Mouse (Mus musculus): ENCODE measurements around the gene Nop10. TPM values are rescaled to one million over a fixed set of nuclear protein-coding genes. Genes with fewer than 3 reads are reported as not detected.

The Nop10 gene
- polyA plus RNA-seq, 1 experiment, result 166 TPM

GRCm38 (mm10) chr2:112236620-112237019 lies 25.1 kb upstream of the Nop10 start:
- TF ChIP-seq POLR2A (IDR thresholded peaks at IDR 0.05; ENCODE audit: low read depth, low read length) (no peak), CTCF (conservative IDR thresholded peaks at IDR 0.05; ENCODE audit: insufficient read depth, insufficient read length, low read depth, low read length) (no peak)
- no peaks in the 10 kb centered on the region for H3K27me3 ChIP-seq (replicated peaks; ENCODE audit: control insufficient read depth, insufficient read depth, low read length)
- WGBS, result 62% methylated on average over 2 of the region's 2 CpGs
- H3K4me3 ChIP-seq (ENCODE audit: insufficient read depth, low read depth, low read length), result no peak overlapping the region
- H3K27ac ChIP-seq (ENCODE audit: insufficient read depth, low read depth, low read length), result no peak overlapping the region
- H3K4me1 ChIP-seq (ENCODE audit: control insufficient read depth, insufficient read depth, low read length), result no peaks in the 10 kb centered on the region
- H3K36me3 ChIP-seq (ENCODE audit: control insufficient read depth, insufficient read depth, low read length), result no peaks in the 10 kb centered on the region
- DNase-seq, result no peak

- no peaks in the 10 kb centered on the region for H3K36me3 ChIP-seq (ENCODE audit: control insufficient read depth, insufficient read depth, low read length)
- WGBS, result 20% methylated on average over 4 of the region's 4 CpGs
- TF ChIP-seq CTCF (conservative IDR thresholded peaks at IDR 0.05; ENCODE audit: insufficient read depth, insufficient read length, low read depth, low read length) (no peak), POLR2A (IDR thresholded peaks at IDR 0.05; ENCODE audit: low read depth, low read length) (no peak)
- no peak overlapping the region for H3K27ac ChIP-seq (ENCODE audit: insufficient read depth, low read depth, low read length)
- H3K4me3 ChIP-seq (ENCODE audit: insufficient read depth, low read depth, low read length), result no peak overlapping the region
- no peaks in the 10 kb centered on the region for H3K4me1 ChIP-seq (ENCODE audit: control insufficient read depth, insufficient read depth, low read length)
- H3K27me3 ChIP-seq (replicated peaks; ENCODE audit: control insufficient read depth, insufficient read depth, low read length), result no peaks in the 10 kb centered on the region
- no peak for DNase-seq
These were observed 23.7 kb upstream of the Nop10 start for GRCm38 (mm10) chr2:112238006-112238405.

GRCm38 (mm10) chr2:112239212-112239934 lies 22.4 kb upstream of the Nop10 start, which contains the start of gene Lpcat4:
Gene Lpcat4, plus strand, starts transcription at chr2:112239468.
- H3K4me3 ChIP-seq (ENCODE audit: insufficient read depth, low read depth, low read length), result peak within 1 kb of the TSS; percentile 81
- no peaks in the 10 kb centered on the region for H3K36me3 ChIP-seq (ENCODE audit: control insufficient read depth, insufficient read depth, low read length)
- no peaks in the 10 kb centered on the region for H3K4me1 ChIP-seq (ENCODE audit: control insufficient read depth, insufficient read depth, low read length)
- TF ChIP-seq POLR2A (IDR thresholded peaks at IDR 0.05; ENCODE audit: low read depth, low read length) (no peak), CTCF (conservative IDR thresholded peaks at IDR 0.05; ENCODE audit: insufficient read depth, insufficient read length, low read depth, low read length) (peak; percentile 73)
- DNase-seq, result peak; percentile 86
- under 1% methylated on average over 94 of the region's 94 CpGs for WGBS
- H3K27ac ChIP-seq (ENCODE audit: insufficient read depth, low read depth, low read length), result peak within 1 kb of the TSS; percentile 81
- H3K27me3 ChIP-seq (replicated peaks; ENCODE audit: control insufficient read depth, insufficient read depth, low read length), result no peaks in the 10 kb centered on the region

- Histone ChIP-seq H3K36me3 (ENCODE audit: control insufficient read depth, insufficient read depth, low read length) (no peaks in the 10 kb centered on the region), H3K4me1 (ENCODE audit: control insufficient read depth, insufficient read depth, low read length) (no peaks in the 10 kb centered on the region), H3K27me3 (replicated peaks; ENCODE audit: control insufficient read depth, insufficient read depth, low read length) (no peaks in the 10 kb centered on the region), H3K4me3 (ENCODE audit: insufficient read depth, low read depth, low read length) (peak overlapping the region; percentile 81), H3K27ac (ENCODE audit: insufficient read depth, low read depth, low read length) (no peak overlapping the region)
- WGBS, result 2% methylated on average over 27 of the region's 28 CpGs
- DNase-seq, result peak; percentile 16
- TF ChIP-seq POLR2A (IDR thresholded peaks at IDR 0.05; ENCODE audit: low read depth, low read length), result no peak
- no peak for TF ChIP-seq CTCF (conservative IDR thresholded peaks at IDR 0.05; ENCODE audit: insufficient read depth, insufficient read length, low read depth, low read length)
These were observed 21.6 kb upstream of the Nop10 start for GRCm38 (mm10) chr2:112239935-112240721.

DNA sequence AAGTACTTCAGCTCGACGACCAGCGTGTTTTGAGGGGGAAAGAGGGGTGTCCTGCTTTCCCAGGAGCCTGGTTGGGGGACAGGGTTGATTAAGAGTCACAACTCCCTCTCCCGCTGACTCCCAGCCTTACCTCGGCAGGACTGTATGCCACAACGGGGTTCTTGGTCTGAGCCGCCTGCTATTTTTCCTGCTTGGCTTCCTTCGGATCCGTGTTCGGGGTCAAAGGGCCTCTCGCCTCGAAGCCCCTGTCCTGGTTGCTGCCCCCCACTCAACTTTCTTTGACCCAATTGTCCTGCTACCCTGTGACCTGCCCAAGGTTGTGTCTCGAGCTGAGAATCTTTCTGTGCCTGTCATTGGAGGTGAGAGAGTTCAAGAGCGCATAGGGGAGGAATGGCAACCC lies 19.9 kb upstream of the Nop10 start:
- H3K27me3 ChIP-seq (replicated peaks; ENCODE audit: control insufficient read depth, insufficient read depth, low read length), result no peaks in the 10 kb centered on the region
- DNase-seq, result no peak
- H3K36me3 ChIP-seq (ENCODE audit: control insufficient read depth, insufficient read depth, low read length), result no peaks in the 10 kb centered on the region
- TF ChIP-seq CTCF (conservative IDR thresholded peaks at IDR 0.05; ENCODE audit: insufficient read depth, insufficient read length, low read depth, low read length) (no peak), POLR2A (IDR thresholded peaks at IDR 0.05; ENCODE audit: low read depth, low read length) (no peak)
- H3K4me3 ChIP-seq (ENCODE audit: insufficient read depth, low read depth, low read length), result no peak overlapping the region
- WGBS, result 69% methylated on average over 14 of the region's 14 CpGs
- H3K27ac ChIP-seq (ENCODE audit: insufficient read depth, low read depth, low read length), result no peak overlapping the region
- no peaks in the 10 kb centered on the region for H3K4me1 ChIP-seq (ENCODE audit: control insufficient read depth, insufficient read depth, low read length)

DNA sequence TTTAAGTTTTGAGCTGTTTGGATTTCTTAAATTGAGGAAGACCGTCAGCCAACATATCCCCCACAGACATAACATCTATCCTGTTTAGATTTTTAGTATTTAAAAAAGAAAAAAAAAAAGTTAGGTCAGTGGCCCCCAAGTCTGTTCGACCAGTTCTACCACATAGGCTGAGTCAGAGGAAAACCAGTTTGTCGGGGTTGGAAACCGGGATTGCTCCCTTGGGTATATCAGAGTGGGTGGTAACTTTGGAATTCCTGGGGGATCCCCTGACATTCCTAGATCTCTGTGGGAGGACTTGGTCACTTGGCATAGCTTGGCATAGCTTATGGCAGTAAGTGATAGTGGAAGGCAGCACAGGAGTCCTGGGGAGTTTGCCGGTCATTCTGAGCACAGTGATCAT lies 16.4 kb upstream of the Nop10 start:
- Histone ChIP-seq H3K36me3 (ENCODE audit: control insufficient read depth, insufficient read depth, low read length) (no peaks in the 10 kb centered on the region), H3K27ac (ENCODE audit: insufficient read depth, low read depth, low read length) (no peak overlapping the region), H3K4me1 (ENCODE audit: control insufficient read depth, insufficient read depth, low read length) (no peaks in the 10 kb centered on the region), H3K27me3 (replicated peaks; ENCODE audit: control insufficient read depth, insufficient read depth, low read length) (no peaks in the 10 kb centered on the region), H3K4me3 (ENCODE audit: insufficient read depth, low read depth, low read length) (no peak overlapping the region)
- DNase-seq, result no peak
- TF ChIP-seq CTCF (conservative IDR thresholded peaks at IDR 0.05; ENCODE audit: insufficient read depth, insufficient read length, low read depth, low read length) (no peak), POLR2A (IDR thresholded peaks at IDR 0.05; ENCODE audit: low read depth, low read length) (no peak)
- WGBS, result 69% methylated on average over 5 of the region's 5 CpGs

DNA sequence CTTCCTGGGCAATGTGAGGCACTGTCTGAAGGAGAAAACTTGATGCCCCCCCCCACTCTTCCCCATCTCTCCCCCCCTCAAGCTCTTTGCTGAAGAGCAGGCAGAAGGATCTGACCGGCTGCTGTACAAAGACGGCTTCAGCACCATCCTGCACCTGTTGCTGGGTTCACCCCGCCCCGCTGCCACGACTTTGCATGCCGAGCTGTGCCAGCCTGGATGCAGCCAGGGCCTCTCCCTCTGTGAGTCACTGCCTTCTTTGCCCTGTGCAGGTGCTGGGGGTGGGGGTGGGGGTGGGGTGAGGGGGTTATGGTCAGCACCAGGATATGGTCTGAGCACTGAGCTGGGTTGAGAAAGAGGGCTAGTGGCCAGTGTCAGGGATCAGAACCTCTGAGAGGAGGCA lies 15.5 kb upstream of the Nop10 start:
- no peaks in the 10 kb centered on the region for H3K4me1 ChIP-seq (ENCODE audit: control insufficient read depth, insufficient read depth, low read length)
- no peak overlapping the region for H3K4me3 ChIP-seq (ENCODE audit: insufficient read depth, low read depth, low read length)
- 76% methylated on average over 6 of the region's 6 CpGs for WGBS
- H3K27ac ChIP-seq (ENCODE audit: insufficient read depth, low read depth, low read length), result no peak overlapping the region
- no peaks in the 10 kb centered on the region for H3K36me3 ChIP-seq (ENCODE audit: control insufficient read depth, insufficient read depth, low read length)
- no peak for DNase-seq
- no peak for TF ChIP-seq POLR2A (IDR thresholded peaks at IDR 0.05; ENCODE audit: low read depth, low read length)
- TF ChIP-seq CTCF (conservative IDR thresholded peaks at IDR 0.05; ENCODE audit: insufficient read depth, insufficient read length, low read depth, low read length), result no peak
- no peaks in the 10 kb centered on the region for H3K27me3 ChIP-seq (replicated peaks; ENCODE audit: control insufficient read depth, insufficient read depth, low read length)
